19 mouse cellular contexts compared by ENCODE assay signal in the genomic region with DNA sequence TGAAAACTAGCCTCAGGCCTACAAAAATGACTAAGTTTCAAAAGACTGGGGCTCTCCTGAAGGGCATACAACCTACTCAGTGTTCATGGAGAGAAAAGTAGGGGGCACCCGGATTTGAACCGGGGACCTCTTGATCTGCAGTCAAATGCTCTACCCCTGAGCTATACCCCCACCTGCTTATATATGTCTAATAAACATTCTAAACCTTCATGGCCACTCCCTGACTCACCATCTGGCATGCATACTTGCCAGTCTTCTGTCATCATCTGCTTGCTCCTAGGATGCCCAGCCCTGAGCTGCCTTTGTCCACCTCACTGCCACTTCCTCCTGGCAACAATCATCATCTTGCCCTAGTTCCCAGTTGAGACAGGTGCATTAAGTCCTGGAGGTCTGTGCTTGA.
"Had no signal": no experiment of that assay in that cellular context is flagged by ENCODE, and none has a peak within 500 bp of the region (broad histone marks: within the 10 kb centered on the region; RNA-seq: fewer than 3 reads in every experiment).

No protein-coding gene starts in this region.

- ATAC-seq: lung, postnatal 0 days; midbrain, embryonic 16.5 days had no signal

- H3K9ac ChIP-seq: lung, embryonic 15.5 days; midbrain, embryonic 12.5 days; neural tube, embryonic 13.5 days; neural tube, embryonic 15.5 days had no signal

- H3K9me3 ChIP-seq: lung, embryonic 15.5 days; midbrain, embryonic 10.5 days; midbrain, embryonic 12.5 days; neural tube, embryonic 13.5 days; neural tube, embryonic 15.5 days had no signal

- H3K4me3 ChIP-seq: lung, embryonic 15.5 days; midbrain, embryonic 10.5 days; midbrain, embryonic 12.5 days; myocyte; neural tube, embryonic 13.5 days; neural tube, embryonic 15.5 days had no signal

- H3K4me2 ChIP-seq: lung, embryonic 15.5 days; midbrain, embryonic 12.5 days; neural tube, embryonic 13.5 days; neural tube, embryonic 15.5 days had no signal

- H3K27ac ChIP-seq: lung, embryonic 15.5 days; midbrain, embryonic 10.5 days; midbrain, embryonic 12.5 days; neural tube, embryonic 13.5 days; neural tube, embryonic 15.5 days had no signal

- H3K36me3 ChIP-seq: lung, embryonic 15.5 days; midbrain, embryonic 10.5 days; midbrain, embryonic 12.5 days; neural tube, embryonic 13.5 days; neural tube, embryonic 15.5 days had no signal

- DNase-seq: lung, adult 2 months; lung, postnatal 4 days; midbrain, embryonic 14.5 days; retina, postnatal 1 day; right cerebral cortex, adult 18-20 months; right cerebral cortex, postnatal 25 days; right cerebral cortex, postnatal 4 days; spleen, adult 18-20 months; thymus, adult 18-20 months; thymus, postnatal 14 days; thymus, postnatal 36 days had no signal

- H3K4me1 ChIP-seq: lung, embryonic 15.5 days; midbrain, embryonic 10.5 days; midbrain, embryonic 12.5 days; neural tube, embryonic 13.5 days; neural tube, embryonic 15.5 days had no signal

- H3K27me3 ChIP-seq: lung, embryonic 15.5 days; midbrain, embryonic 12.5 days; neural tube, embryonic 13.5 days; neural tube, embryonic 15.5 days had no signal
